In the genomic region with DNA sequence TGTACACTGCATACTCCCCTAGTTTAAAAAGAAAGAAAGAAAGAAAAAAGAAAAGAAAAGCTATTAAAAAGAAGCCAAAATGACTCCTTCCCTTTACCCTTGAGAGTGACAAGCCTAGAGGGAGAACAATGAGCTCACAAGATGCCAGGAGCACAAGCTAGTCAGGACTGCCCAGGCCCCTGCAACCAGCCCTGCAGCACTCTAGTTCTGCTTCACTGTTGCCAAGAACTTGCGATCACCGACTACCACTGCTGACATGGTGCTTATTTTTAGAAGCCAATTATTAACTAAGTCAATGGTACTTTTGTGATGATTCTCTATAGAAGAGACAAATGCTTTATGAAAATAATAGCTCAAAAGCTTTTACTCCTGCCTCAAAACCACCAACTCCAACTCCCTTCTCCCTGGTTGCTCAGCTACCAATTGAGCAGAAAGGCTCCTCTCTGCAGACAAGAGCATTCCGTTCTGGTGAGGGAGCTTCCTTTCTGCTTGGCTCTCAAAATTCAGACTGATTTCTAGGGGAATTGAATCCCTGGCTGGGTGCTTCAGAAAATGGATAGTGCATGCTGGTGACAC, we compare ENCODE assay signal across 15 mouse cellular contexts. TPM values are rescaled to one million over a fixed set of nuclear protein-coding genes. Genes with fewer than 3 reads are reported as not detected.
A peak's percentile ranks its signal among the peaks of the same experiment; 100 is the strongest.
DNase-seq lines count a peak whose midpoint lies in the region; ATAC-seq and TF ChIP-seq lines count a peak whose summit lies in the region.
"Had no signal": no experiment of that assay in that cellular context is flagged by ENCODE, and none has a peak within 500 bp of the region (broad histone marks: within the 10 kb centered on the region; RNA-seq: fewer than 3 reads in every experiment).

No protein-coding gene starts in this region.

- H3K9me3 ChIP-seq in forebrain, postnatal 0 days (ENCODE audit: low read length): no peaks in the 10 kb centered on the region
- H3K9me3 ChIP-seq in forebrain, embryonic 11.5 days (ENCODE audit: control insufficient read depth, low read length): no peaks in the 10 kb centered on the region
- H3K9me3 ChIP-seq in hindbrain, postnatal 0 days (ENCODE audit: low read length): no peaks in the 10 kb centered on the region
- H3K9me3 ChIP-seq in hindbrain, embryonic 16.5 days (ENCODE audit: control insufficient read depth, low read length): no peaks in the 10 kb centered on the region
- no peaks in the 10 kb centered on the region for H3K9me3 ChIP-seq in midbrain, postnatal 0 days (ENCODE audit: low read length)
- no peaks in the 10 kb centered on the region for H3K9me3 ChIP-seq in midbrain, embryonic 11.5 days (ENCODE audit: control insufficient read depth, low read length)
- H3K9me3 ChIP-seq: midbrain, embryonic 15.5 days had no signal

- no peak overlapping the region for H3K4me2 ChIP-seq in forebrain, postnatal 0 days (ENCODE audit: low read depth)
- no peak overlapping the region for H3K4me2 ChIP-seq in forebrain, embryonic 11.5 days (ENCODE audit: low read depth, low read length, severe bottlenecking)
- H3K4me2 ChIP-seq in hindbrain, postnatal 0 days (ENCODE audit: low read depth, low read length): no peak overlapping the region
- H3K4me2 ChIP-seq in hindbrain, embryonic 16.5 days (ENCODE audit: low read length): no peak overlapping the region
- H3K4me2 ChIP-seq in midbrain, postnatal 0 days (ENCODE audit: low read depth, low read length, poor library complexity, severe bottlenecking): no peak overlapping the region
- H3K4me2 ChIP-seq in midbrain, embryonic 11.5 days: no peak overlapping the region
- H3K4me2 ChIP-seq: midbrain, embryonic 15.5 days had no signal

- H3K4me3 ChIP-seq in forebrain, postnatal 0 days (ENCODE audit: low read depth, low read length): no peak overlapping the region
- H3K4me3 ChIP-seq in forebrain, embryonic 11.5 days (ENCODE audit: low read depth, low read length): no peak overlapping the region
- H3K4me3 ChIP-seq in hindbrain, postnatal 0 days (ENCODE audit: low read length): no peak overlapping the region
- no peak overlapping the region for H3K4me3 ChIP-seq in hindbrain, embryonic 16.5 days (ENCODE audit: low read length)
- no peak overlapping the region for H3K4me3 ChIP-seq in midbrain, postnatal 0 days (ENCODE audit: low read depth, low read length)
- H3K4me3 ChIP-seq in midbrain, embryonic 11.5 days (ENCODE audit: low read depth, low read length): no peak overlapping the region
- H3K4me3 ChIP-seq in olfactory bulb, adult 2 months (ENCODE audit: insufficient read depth, low read depth, low read length): no peak overlapping the region
- H3K4me3 ChIP-seq: midbrain, embryonic 15.5 days had no signal

- peak; percentile 76 for ATAC-seq in forebrain, postnatal 0 days
- no peak for ATAC-seq in forebrain, embryonic 11.5 days (replicated peaks; ENCODE audit: low FRiP score)
- peak; percentile 79 for ATAC-seq in hindbrain, postnatal 0 days
- no peak for ATAC-seq in hindbrain, embryonic 16.5 days
- no peak for ATAC-seq in midbrain, postnatal 0 days (ENCODE audit: low FRiP score)
- ATAC-seq in midbrain, embryonic 11.5 days (ENCODE audit: low FRiP score): no peak
- ATAC-seq: intestine, postnatal 0 days; midbrain, embryonic 15.5 days had no signal

- no peak for TF ChIP-seq POLR2A in olfactory bulb, adult 2 months (IDR thresholded peaks at IDR 0.05; ENCODE audit: insufficient read depth, low read depth, low read length)

- WGBS in forebrain, postnatal 0 days: 55% methylated on average over 3 of the region's 3 CpGs
- 89% methylated on average over 3 of the region's 3 CpGs for WGBS in forebrain, embryonic 11.5 days
- WGBS in hindbrain, postnatal 0 days: 68% methylated on average over 3 of the region's 3 CpGs
- 80% methylated on average over 3 of the region's 3 CpGs for WGBS in hindbrain, embryonic 16.5 days
- WGBS in midbrain, postnatal 0 days: 82% methylated on average over 3 of the region's 3 CpGs
- 85% methylated on average over 3 of the region's 3 CpGs for WGBS in midbrain, embryonic 11.5 days
- WGBS in olfactory bulb, adult 2 months: 18% methylated on average over 3 of the region's 3 CpGs

- H3K9ac ChIP-seq in forebrain, postnatal 0 days: no peak overlapping the region
- no peak overlapping the region for H3K9ac ChIP-seq in forebrain, embryonic 11.5 days (ENCODE audit: low read length)
- no peak overlapping the region for H3K9ac ChIP-seq in hindbrain, postnatal 0 days (replicated peaks; ENCODE audit: low read length)
- no peak overlapping the region for H3K9ac ChIP-seq in hindbrain, embryonic 16.5 days (ENCODE audit: low read depth, low read length)
- H3K9ac ChIP-seq in midbrain, postnatal 0 days (replicated peaks; ENCODE audit: low read length, poor library complexity, severe bottlenecking): 0 out of 2 replicates have a peak overlapping the region, but pooled peaks have one; percentile 13
- no peak overlapping the region for H3K9ac ChIP-seq in midbrain, embryonic 11.5 days (ENCODE audit: low read length)
- H3K9ac ChIP-seq: midbrain, embryonic 15.5 days had no signal

- H3K27me3 ChIP-seq in forebrain, postnatal 0 days (ENCODE audit: insufficient read depth, low read length): no peaks in the 10 kb centered on the region
- no peaks in the 10 kb centered on the region for H3K27me3 ChIP-seq in forebrain, embryonic 11.5 days (ENCODE audit: control insufficient read depth, insufficient read depth, low read length)
- no peaks in the 10 kb centered on the region for H3K27me3 ChIP-seq in hindbrain, postnatal 0 days (ENCODE audit: insufficient read depth, low read length)
- no peaks in the 10 kb centered on the region for H3K27me3 ChIP-seq in hindbrain, embryonic 16.5 days (replicated peaks; ENCODE audit: control insufficient read depth, insufficient read depth, low read length)
- H3K27me3 ChIP-seq in midbrain, postnatal 0 days (ENCODE audit: insufficient read depth, low read length): no peaks in the 10 kb centered on the region
- no peaks in the 10 kb centered on the region for H3K27me3 ChIP-seq in midbrain, embryonic 11.5 days (ENCODE audit: control insufficient read depth, insufficient read depth, low read length)
- H3K27me3 ChIP-seq: midbrain, embryonic 15.5 days had no signal

- peak overlapping the region; percentile 59 for H3K27ac ChIP-seq in forebrain, postnatal 0 days (ENCODE audit: low read depth, low read length)
- H3K27ac ChIP-seq in forebrain, embryonic 11.5 days (ENCODE audit: low read depth, low read length): no peak overlapping the region
- peak overlapping the region; percentile 60 for H3K27ac ChIP-seq in hindbrain, postnatal 0 days
- no peak overlapping the region for H3K27ac ChIP-seq in hindbrain, embryonic 16.5 days (ENCODE audit: low read depth, low read length)
- no peak overlapping the region; the same call in 1 of the 2 replicates for H3K27ac ChIP-seq in midbrain, postnatal 0 days (ENCODE audit: low read depth, low read length)
- no peak overlapping the region for H3K27ac ChIP-seq in midbrain, embryonic 11.5 days (ENCODE audit: low read depth, low read length)
- peak overlapping the region; percentile 97 for H3K27ac ChIP-seq in olfactory bulb, adult 2 months (ENCODE audit: insufficient read depth, low read depth, low read length)
- H3K27ac ChIP-seq: midbrain, embryonic 15.5 days had no signal

- no peaks in the 10 kb centered on the region for H3K4me1 ChIP-seq in forebrain, postnatal 0 days (ENCODE audit: insufficient read depth)
- no peaks in the 10 kb centered on the region for H3K4me1 ChIP-seq in forebrain, embryonic 11.5 days (replicated peaks; ENCODE audit: control insufficient read depth, insufficient read depth, low read length)
- H3K4me1 ChIP-seq in hindbrain, postnatal 0 days (ENCODE audit: insufficient read depth, low read length): no peaks in the 10 kb centered on the region
- H3K4me1 ChIP-seq in hindbrain, embryonic 16.5 days (ENCODE audit: control insufficient read depth, insufficient read depth, low read depth, low read length): no peaks in the 10 kb centered on the region
- H3K4me1 ChIP-seq in midbrain, postnatal 0 days (ENCODE audit: insufficient read depth, low read length): no peaks in the 10 kb centered on the region
- H3K4me1 ChIP-seq in midbrain, embryonic 11.5 days (ENCODE audit: control insufficient read depth, insufficient read depth, low read length): no peaks in the 10 kb centered on the region
- H3K4me1 ChIP-seq in olfactory bulb, adult 2 months (ENCODE audit: control insufficient read depth, insufficient read depth, low read length): peaks cover 13% of the 10 kb centered on the region
- H3K4me1 ChIP-seq: midbrain, embryonic 15.5 days had no signal

- no peak for TF ChIP-seq CTCF in forebrain, postnatal 0 days (IDR thresholded peaks at IDR 0.05; ENCODE audit: low read depth)
- no peak for TF ChIP-seq CTCF in hindbrain, postnatal 0 days (IDR thresholded peaks at IDR 0.05; ENCODE audit: low read depth)
- TF ChIP-seq CTCF in midbrain, postnatal 0 days (IDR thresholded peaks at IDR 0.05): no peak
- TF ChIP-seq CTCF in olfactory bulb, adult 2 months (IDR thresholded peaks at IDR 0.05; ENCODE audit: insufficient read depth, low read depth, low read length): no peak

- DNase-seq in forebrain, postnatal 0 days: peak; percentile 10
- DNase-seq in forebrain, embryonic 11.5 days (ENCODE audit: low spot score): no peak
- DNase-seq in hindbrain, postnatal 0 days (ENCODE audit: low spot score): peak; percentile 26
- DNase-seq in midbrain, postnatal 0 days (ENCODE audit: low spot score): no peak
- DNase-seq in midbrain, embryonic 11.5 days (ENCODE audit: low spot score, missing footprints): no peak
- no peak for DNase-seq in embryo, embryonic 10 days (ENCODE audit: low spot score)
- DNase-seq: adrenal gland, adult 2 months; cerebellum, adult 9-10 months; liver; lung, adult 2 months had no signal

- H3K36me3 ChIP-seq in forebrain, postnatal 0 days (ENCODE audit: insufficient read depth): no peaks in the 10 kb centered on the region
- H3K36me3 ChIP-seq in forebrain, embryonic 11.5 days (ENCODE audit: control insufficient read depth, insufficient read depth, low read length): no peaks in the 10 kb centered on the region
- H3K36me3 ChIP-seq in hindbrain, postnatal 0 days (ENCODE audit: insufficient read depth, low read length): peaks cover 7% of the 10 kb centered on the region; the same call in 1 of the 2 replicates
- H3K36me3 ChIP-seq in hindbrain, embryonic 16.5 days (ENCODE audit: control insufficient read depth, insufficient read depth, low read length): peaks cover 3% of the 10 kb centered on the region; the same call in 1 of the 2 replicates
- peaks cover 5% of the 10 kb centered on the region for H3K36me3 ChIP-seq in midbrain, postnatal 0 days (ENCODE audit: insufficient read depth, low read length)
- H3K36me3 ChIP-seq in midbrain, embryonic 11.5 days (ENCODE audit: control insufficient read depth, insufficient read depth, low read length): peaks cover 3% of the 10 kb centered on the region; the same call in 1 of the 2 replicates
- H3K36me3 ChIP-seq: midbrain, embryonic 15.5 days had no signal

RNA-seq across cellular contexts. Expression of a gene that starts 27.4 kb away (rescaled TPM):
- total RNA-seq in forebrain, postnatal 0 days (2014; rRNA removed): 0.62 TPM in 1 of 2 replicates, not detected in the other
- 1.8 and 2.3 TPM in 2 replicates for polyA plus RNA-seq in forebrain, postnatal 0 days (2015; fragmentation: Nextera tagmentation; extraction: Ambion mirVana)
- 3.7 and 4.9 TPM in 2 replicates for polyA plus RNA-seq in forebrain, embryonic 11.5 days (2014; fragmentation: Nextera tagmentation; extraction: Ambion mirVana)
- total RNA-seq in hindbrain, postnatal 0 days (2014; rRNA removed): 0.47 TPM in 1 of 2 replicates, not detected in the other
- polyA plus RNA-seq in hindbrain, postnatal 0 days (2015; fragmentation: Nextera tagmentation; extraction: Ambion mirVana): 1.6 and 2.3 TPM in 2 replicates
- polyA plus RNA-seq in hindbrain, embryonic 16.5 days (2015; fragmentation: Nextera tagmentation; extraction: Ambion mirVana): 2.1 and 4.3 TPM in 2 replicates
- 0.61 and 0.66 TPM in 2 replicates for total RNA-seq in midbrain, postnatal 0 days (2014; rRNA removed)
- 1.2 and 2.4 TPM in 2 replicates for polyA plus RNA-seq in midbrain, postnatal 0 days (2015; fragmentation: Nextera tagmentation; extraction: Ambion mirVana)
- 1.8 and 2.6 TPM in 2 replicates for polyA plus RNA-seq in midbrain, embryonic 11.5 days (2014; fragmentation: Nextera tagmentation; extraction: Ambion mirVana)
- not detected in 2 replicates for polyA plus RNA-seq in olfactory bulb, adult 2 months (2012; ENCODE audit: insufficient read depth, insufficient read length, low replicate concordance, missing spikeins)
- polyA plus RNA-seq: adrenal gland, adult 2 months; lung, adult 2 months; small intestine, adult 2 months had no signal

RNA-seq across cellular contexts. Expression of a gene that starts 28.5 kb away (rescaled TPM):
- total RNA-seq in forebrain, postnatal 0 days (2014; rRNA removed): 10.5 and 15.2 TPM in 2 replicates
- 18.2 and 24.5 TPM in 2 replicates for polyA plus RNA-seq in forebrain, postnatal 0 days (2015; fragmentation: Nextera tagmentation; extraction: Ambion mirVana)
- polyA plus RNA-seq in forebrain, embryonic 11.5 days (2014; fragmentation: Nextera tagmentation; extraction: Ambion mirVana): 34.2 and 35.2 TPM in 2 replicates
- 1.9 and 5.9 TPM in 2 replicates for total RNA-seq in hindbrain, postnatal 0 days (2014; rRNA removed)
- polyA plus RNA-seq in hindbrain, postnatal 0 days (2015; fragmentation: Nextera tagmentation; extraction: Ambion mirVana): 34.4 and 35.0 TPM in 2 replicates
- polyA plus RNA-seq in hindbrain, embryonic 16.5 days (2015; fragmentation: Nextera tagmentation; extraction: Ambion mirVana): 32.2 and 40.1 TPM in 2 replicates
- 6.3 and 7.0 TPM in 2 replicates for total RNA-seq in midbrain, postnatal 0 days (2014; rRNA removed)
- polyA plus RNA-seq in midbrain, postnatal 0 days (2015; fragmentation: Nextera tagmentation; extraction: Ambion mirVana): 24.4 and 25.9 TPM in 2 replicates
- polyA plus RNA-seq in midbrain, embryonic 11.5 days (2014; fragmentation: Nextera tagmentation; extraction: Ambion mirVana): 37.3 and 37.4 TPM in 2 replicates
- not detected in 2 replicates for polyA plus RNA-seq in olfactory bulb, adult 2 months (2012; ENCODE audit: insufficient read depth, insufficient read length, low replicate concordance, missing spikeins)

RNA-seq across cellular contexts. Expression of a gene that starts 34.4 kb away (rescaled TPM):
- total RNA-seq in forebrain, postnatal 0 days (2014; rRNA removed): 957 and 1,068 TPM in 2 replicates
- 693 and 790 TPM in 2 replicates for polyA plus RNA-seq in forebrain, postnatal 0 days (2015; fragmentation: Nextera tagmentation; extraction: Ambion mirVana)
- polyA plus RNA-seq in forebrain, embryonic 11.5 days (2014; fragmentation: Nextera tagmentation; extraction: Ambion mirVana): 1,087 and 1,101 TPM in 2 replicates
- total RNA-seq in hindbrain, postnatal 0 days (2014; rRNA removed): 588 and 616 TPM in 2 replicates
- 620 and 630 TPM in 2 replicates for polyA plus RNA-seq in hindbrain, postnatal 0 days (2015; fragmentation: Nextera tagmentation; extraction: Ambion mirVana)
- 580 and 585 TPM in 2 replicates for polyA plus RNA-seq in hindbrain, embryonic 16.5 days (2015; fragmentation: Nextera tagmentation; extraction: Ambion mirVana)
- total RNA-seq in midbrain, postnatal 0 days (2014; rRNA removed): 541 and 706 TPM in 2 replicates
- 597 and 607 TPM in 2 replicates for polyA plus RNA-seq in midbrain, postnatal 0 days (2015; fragmentation: Nextera tagmentation; extraction: Ambion mirVana)
- polyA plus RNA-seq in midbrain, embryonic 11.5 days (2014; fragmentation: Nextera tagmentation; extraction: Ambion mirVana): 1,103 and 1,131 TPM in 2 replicates
- 468 TPM in 1 of 2 replicates, not detected in the other for polyA plus RNA-seq in olfactory bulb, adult 2 months (2012; ENCODE audit: insufficient read depth, insufficient read length, low replicate concordance, missing spikeins)

RNA-seq across cellular contexts. Expression of a gene that starts 34.7 kb away (rescaled TPM):
- 5.8 and 8.9 TPM in 2 replicates for total RNA-seq in forebrain, postnatal 0 days (2014; rRNA removed)
- 1.3 and 2.0 TPM in 2 replicates for polyA plus RNA-seq in forebrain, postnatal 0 days (2015; fragmentation: Nextera tagmentation; extraction: Ambion mirVana)
- 43.4 and 49.2 TPM in 2 replicates for polyA plus RNA-seq in forebrain, embryonic 11.5 days (2014; fragmentation: Nextera tagmentation; extraction: Ambion mirVana)
- total RNA-seq in hindbrain, postnatal 0 days (2014; rRNA removed): 4.0 and 13.6 TPM in 2 replicates
- polyA plus RNA-seq in hindbrain, postnatal 0 days (2015; fragmentation: Nextera tagmentation; extraction: Ambion mirVana): 3.4 and 3.5 TPM in 2 replicates
- polyA plus RNA-seq in hindbrain, embryonic 16.5 days (2015; fragmentation: Nextera tagmentation; extraction: Ambion mirVana): 6.6 and 9.4 TPM in 2 replicates
- total RNA-seq in midbrain, postnatal 0 days (2014; rRNA removed): 7.7 and 12.0 TPM in 2 replicates
- 2.0 and 2.5 TPM in 2 replicates for polyA plus RNA-seq in midbrain, postnatal 0 days (2015; fragmentation: Nextera tagmentation; extraction: Ambion mirVana)
- polyA plus RNA-seq in midbrain, embryonic 11.5 days (2014; fragmentation: Nextera tagmentation; extraction: Ambion mirVana): 30.5 and 32.8 TPM in 2 replicates
- polyA plus RNA-seq in olfactory bulb, adult 2 months (2012; ENCODE audit: insufficient read depth, insufficient read length, low replicate concordance, missing spikeins): not detected in 2 replicates

RNA-seq across cellular contexts. Expression of a gene that starts 45.8 kb away (rescaled TPM):
- total RNA-seq in forebrain, postnatal 0 days (2014; rRNA removed): 69.9 and 82.4 TPM in 2 replicates
- polyA plus RNA-seq in forebrain, postnatal 0 days (2015; fragmentation: Nextera tagmentation; extraction: Ambion mirVana): 53.1 and 60.8 TPM in 2 replicates
- 67.7 and 71.1 TPM in 2 replicates for polyA plus RNA-seq in forebrain, embryonic 11.5 days (2014; fragmentation: Nextera tagmentation; extraction: Ambion mirVana)
- 91.2 and 99.5 TPM in 2 replicates for total RNA-seq in hindbrain, postnatal 0 days (2014; rRNA removed)
- 77.9 and 81.0 TPM in 2 replicates for polyA plus RNA-seq in hindbrain, postnatal 0 days (2015; fragmentation: Nextera tagmentation; extraction: Ambion mirVana)
- 78.7 and 83.9 TPM in 2 replicates for polyA plus RNA-seq in hindbrain, embryonic 16.5 days (2015; fragmentation: Nextera tagmentation; extraction: Ambion mirVana)
- 86.9 and 87.4 TPM in 2 replicates for total RNA-seq in midbrain, postnatal 0 days (2014; rRNA removed)
- 70.6 and 74.6 TPM in 2 replicates for polyA plus RNA-seq in midbrain, postnatal 0 days (2015; fragmentation: Nextera tagmentation; extraction: Ambion mirVana)
- polyA plus RNA-seq in midbrain, embryonic 11.5 days (2014; fragmentation: Nextera tagmentation; extraction: Ambion mirVana): 78.2 and 78.8 TPM in 2 replicates
- polyA plus RNA-seq in olfactory bulb, adult 2 months (2012; ENCODE audit: insufficient read depth, insufficient read length, low replicate concordance, missing spikeins): 126 and 566 TPM in 2 replicates

Comparison
In these comparisons a context has a peak if more than half of its experiments do, and no peak if none do; other contexts are left out.
1. ATAC-seq: peak in forebrain, postnatal 0 days (single experiment) and hindbrain, postnatal 0 days (single experiment); none in forebrain, embryonic 11.5 days (single experiment), hindbrain, embryonic 16.5 days (single experiment), midbrain, postnatal 0 days (single experiment) and midbrain, embryonic 11.5 days (single experiment).
2. DNase-seq: peak in forebrain, postnatal 0 days (single experiment) and hindbrain, postnatal 0 days (single experiment); none in forebrain, embryonic 11.5 days (single experiment), midbrain, postnatal 0 days (single experiment), midbrain, embryonic 11.5 days (single experiment) and embryo, embryonic 10 days (single experiment).
3. H3K27ac ChIP-seq: peak in forebrain, postnatal 0 days (single experiment), hindbrain, postnatal 0 days (single experiment) and olfactory bulb, adult 2 months (single experiment); none in forebrain, embryonic 11.5 days (single experiment), hindbrain, embryonic 16.5 days (single experiment), midbrain, postnatal 0 days (single experiment) and midbrain, embryonic 11.5 days (single experiment).